Mouse (Mus musculus) adrenal gland, postnatal 10 days (tissue): ENCODE results near the gene BC037034. TPM values are rescaled to one million over a fixed set of nuclear protein-coding genes. Genes with fewer than 3 reads are reported as not detected.
A peak's percentile ranks its signal among the peaks of the same experiment; 100 is the strongest.
"Not testable (repeated sequence)": the region's sequence is repeated elsewhere in the genome, so short reads cannot be mapped to it uniquely, and the experiment has no call there.

Experiments used
- DNase-seq: peaks from one replicate; pipeline ENCODE4 v3.0.0; 2021; ENCODE audit warnings: mixed read lengths
- total RNA-seq, 2 experiments: library from RNA; stranded (reverse); gene quantifications; 2 replicates each; pipeline ENCODE4 v1.2.3; 2021

The BC037034 gene
- total RNA-seq, 2 experiments from 2014 or later: 17.1 to 20.6 TPM

GRCm38 (mm10) chr5:138262001-138262400 is 1.8 kb downstream of the BC037034 start:
- no peak for DNase-seq

DNA sequence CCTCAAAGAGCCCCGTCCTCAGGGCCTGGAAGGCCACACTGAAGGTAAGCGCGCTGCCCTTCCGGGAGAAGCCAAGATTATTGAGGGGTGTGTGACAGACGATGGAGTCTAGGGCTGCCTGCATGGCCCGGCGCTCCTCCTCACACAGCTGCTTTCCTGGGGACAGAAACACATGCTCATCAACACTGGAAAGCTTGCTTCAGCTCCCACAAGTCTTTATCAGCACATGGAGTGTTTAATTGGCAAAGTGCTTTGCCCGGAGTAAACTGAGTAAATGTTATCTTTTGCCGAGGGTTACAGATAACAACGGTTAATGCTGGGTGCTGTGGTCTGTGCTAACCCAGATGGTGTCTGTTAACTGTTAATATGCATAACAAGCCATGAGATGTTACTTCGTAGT is 3.0 kb downstream of the BC037034 start:
- no peak for DNase-seq

GRCm38 (mm10) chr5:138260051-138260450 is 3.8 kb downstream of the BC037034 start:
- no peak for DNase-seq

- no peak for DNase-seq
These were observed 4.8 kb downstream of the BC037034 start for GRCm38 (mm10) chr5:138258993-138259392.

DNA sequence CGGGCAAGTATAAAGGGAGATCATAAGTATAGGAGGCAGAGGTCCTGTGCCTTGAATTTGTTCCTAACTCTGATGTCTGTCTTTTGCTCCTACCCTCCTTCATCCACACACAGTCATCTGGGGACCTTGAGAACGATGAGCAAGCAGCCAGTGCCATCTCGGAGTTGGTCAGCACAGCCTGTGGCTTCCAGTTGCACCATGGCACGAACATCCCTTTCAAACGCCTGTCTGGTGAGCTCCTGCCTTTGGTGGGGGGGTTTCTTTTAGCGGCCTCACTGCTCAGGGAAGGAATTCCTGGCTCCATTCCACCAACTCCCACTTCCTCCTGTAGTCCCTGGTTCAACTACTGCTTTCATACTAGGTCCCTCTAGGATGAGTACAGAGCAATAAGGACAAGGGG is 5.3 kb downstream of the BC037034 start:
- peak; percentile 36 for DNase-seq

DNA sequence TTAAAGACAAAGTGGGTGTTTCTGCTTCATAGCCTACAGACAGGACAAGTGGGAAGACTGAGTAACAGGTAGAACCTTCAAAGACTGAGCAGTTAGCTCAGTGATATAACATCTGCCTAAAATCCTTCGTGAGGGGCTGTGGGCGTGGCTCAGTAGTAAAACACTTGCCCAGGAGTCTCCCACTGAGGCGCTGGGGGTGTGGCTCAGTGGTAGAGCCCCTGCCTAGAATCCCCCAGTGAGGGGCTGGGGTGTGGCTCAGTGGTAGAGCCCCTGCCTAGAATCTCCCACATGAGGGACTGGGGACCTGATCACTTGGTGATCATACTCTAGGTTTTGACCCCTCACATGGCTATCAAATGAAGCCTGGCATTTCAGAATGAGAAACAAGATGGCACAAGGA is 5.8 kb downstream of the BC037034 start:
- no peak for DNase-seq

DNA sequence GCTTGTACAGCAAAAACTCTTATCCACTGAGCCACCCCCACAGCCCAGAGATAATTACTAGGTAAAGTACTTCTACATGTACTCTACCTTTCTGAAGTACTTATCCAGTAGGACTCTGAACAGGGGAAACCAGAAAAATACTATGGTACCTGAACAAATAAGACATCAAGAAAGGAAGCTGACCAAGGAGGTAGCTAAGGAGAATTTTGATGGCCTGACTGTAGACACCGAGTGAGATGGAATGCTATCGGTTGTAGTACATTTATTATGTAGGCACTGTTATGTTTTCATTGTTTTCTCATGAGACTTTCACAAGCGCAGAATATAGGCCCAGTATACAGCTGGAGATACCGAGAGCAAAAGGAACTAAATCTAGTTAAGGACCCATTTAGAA is 6.3 kb downstream of the BC037034 start:
- no peak for DNase-seq

DNA sequence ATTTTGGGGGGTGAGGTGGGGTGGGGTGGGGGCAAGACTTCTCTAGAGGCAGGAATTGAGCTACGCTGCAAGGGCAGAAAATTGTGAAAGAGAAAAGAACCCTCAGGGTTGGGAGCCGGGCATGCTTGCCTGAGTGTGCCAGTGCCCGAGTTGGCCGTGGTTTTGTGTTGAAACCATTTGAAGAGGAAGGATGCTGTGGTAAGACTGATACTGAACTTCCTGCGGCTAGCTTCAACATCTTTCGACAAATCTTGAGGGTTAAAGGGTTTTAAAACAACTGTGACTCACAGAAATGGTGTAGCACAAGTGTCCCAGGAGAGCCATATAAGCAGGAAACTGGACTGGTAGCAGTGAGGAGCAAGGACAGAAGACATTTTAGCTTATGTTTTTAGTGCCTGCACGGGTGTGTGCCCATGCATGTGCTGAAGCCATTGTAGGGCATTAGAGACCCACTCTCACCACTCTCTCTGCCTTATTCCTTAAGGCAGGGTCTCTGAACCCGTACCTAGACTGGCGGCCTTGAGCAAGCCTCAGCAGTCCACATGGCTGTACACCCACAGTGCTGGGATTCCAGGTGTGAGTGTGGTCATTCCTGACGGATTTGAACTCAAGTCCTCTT is 6.8 kb downstream of the BC037034 start:
- DNase-seq: no peak

GRCm38 (mm10) chr5:138256094-138256467 is 7.8 kb downstream of the BC037034 start:
- DNase-seq: no peak

GRCm38 (mm10) chr5:138255353-138256093 is 8.3 kb downstream of the BC037034 start, which contains the start of gene Lamtor4:
TSS of gene Lamtor4 (plus strand) at chr5:138255482.
- DNase-seq: peak; percentile 94

GRCm38 (mm10) chr5:138253061-138253460 is 10.8 kb downstream of the BC037034 start:
- DNase-seq: no peak

- no peak for DNase-seq
These were observed 12.7 kb downstream of the BC037034 start for GRCm38 (mm10) chr5:138251144-138251543.

- peak; percentile 57 for DNase-seq
These were observed 22.3 kb downstream of the BC037034 start for GRCm38 (mm10) chr5:138241511-138241910.

DNA sequence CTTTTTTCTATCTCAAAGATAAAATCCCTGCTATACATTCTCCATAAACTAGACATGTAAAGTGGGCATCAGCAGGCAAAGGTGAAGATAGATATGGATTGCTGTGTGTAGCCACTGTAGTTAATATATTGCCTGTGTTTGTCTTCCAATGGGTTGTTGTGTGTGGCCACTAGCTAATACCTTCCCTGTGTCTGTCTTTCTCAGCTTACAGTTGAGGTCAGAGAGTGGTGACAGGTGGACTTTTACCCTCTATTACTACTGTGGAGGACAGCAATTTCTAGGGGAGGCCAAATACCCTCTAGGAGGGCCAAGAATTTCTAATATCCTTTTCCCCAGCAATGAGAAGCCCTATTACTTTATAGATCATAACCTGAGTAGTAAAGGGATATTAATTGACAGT is 29.6 kb downstream of the BC037034 start:
- no peak for DNase-seq

GRCm38 (mm10) chr5:138233778-138234177 is 30.1 kb downstream of the BC037034 start:
- no peak for DNase-seq

GRCm38 (mm10) chr5:138229511-138229910 is 34.3 kb downstream of the BC037034 start:
- DNase-seq: no peak

DNA sequence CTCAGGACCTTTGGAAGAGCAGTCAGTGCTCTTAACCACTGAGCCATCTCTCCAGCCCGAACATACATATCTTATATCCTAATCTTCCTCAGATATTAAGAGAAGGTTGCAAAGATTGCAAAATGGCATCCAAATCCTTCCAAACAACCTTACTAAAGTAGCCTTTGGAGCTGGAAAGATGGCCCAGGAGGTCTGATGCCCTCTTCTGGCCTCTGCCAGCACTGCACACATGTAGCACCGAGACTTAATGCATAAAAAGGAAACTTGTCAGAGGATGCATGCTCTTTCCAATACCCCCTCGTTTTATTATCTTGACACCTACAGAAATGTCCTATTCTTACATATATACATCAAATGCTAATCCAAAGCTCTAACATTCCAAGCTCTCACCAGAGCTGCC is 35.8 kb downstream of the BC037034 start:
- DNase-seq: peak; percentile 62

- no peak for DNase-seq
These were observed 36.5 kb downstream of the BC037034 start for GRCm38 (mm10) chr5:138227367-138227766.

DNA sequence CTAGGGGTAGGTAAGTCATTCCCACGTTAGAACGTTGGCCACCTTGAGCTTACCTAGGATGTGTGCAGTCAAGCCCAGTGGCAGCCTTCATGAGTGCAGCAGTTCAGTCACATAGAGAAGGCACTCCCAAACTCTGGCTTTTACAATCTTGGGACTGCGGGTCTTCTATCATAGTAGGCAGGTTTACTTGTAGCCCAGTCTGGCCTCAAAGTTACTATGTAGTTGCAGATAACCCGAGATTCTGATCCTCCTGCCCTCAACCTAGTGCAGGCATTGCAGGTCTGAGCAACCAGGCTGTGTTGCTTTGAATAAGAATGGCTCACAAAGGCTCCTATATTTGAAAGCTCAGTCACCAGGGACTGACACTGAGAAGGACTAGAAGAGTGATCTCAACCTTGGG is 37.3 kb downstream of the BC037034 start:
- no peak for DNase-seq

DNA sequence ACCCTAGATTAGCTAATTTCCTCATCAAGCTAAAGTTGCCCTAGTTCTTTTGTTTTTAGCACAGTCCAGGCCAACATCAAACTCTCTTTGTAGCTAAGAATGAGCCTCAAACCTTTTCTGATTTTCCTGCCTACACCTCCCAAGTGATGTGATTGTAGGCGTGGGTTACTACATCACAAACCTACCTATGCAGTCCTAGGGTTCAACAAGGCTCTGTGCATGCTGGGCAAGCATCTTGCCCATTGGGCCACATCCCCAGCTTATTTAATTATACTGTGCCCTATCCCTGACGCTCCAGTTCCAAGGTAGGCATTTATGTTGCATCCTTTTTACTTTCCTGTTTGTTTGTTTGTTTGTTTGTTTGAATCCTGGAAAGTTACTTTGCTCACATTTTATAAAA is 38.1 kb downstream of the BC037034 start, which contains the start of gene Nxpe5:
TSS of gene Nxpe5 (plus strand) at position 199 of the 400 bp plus-strand sequence.
- no peak for DNase-seq

DNA sequence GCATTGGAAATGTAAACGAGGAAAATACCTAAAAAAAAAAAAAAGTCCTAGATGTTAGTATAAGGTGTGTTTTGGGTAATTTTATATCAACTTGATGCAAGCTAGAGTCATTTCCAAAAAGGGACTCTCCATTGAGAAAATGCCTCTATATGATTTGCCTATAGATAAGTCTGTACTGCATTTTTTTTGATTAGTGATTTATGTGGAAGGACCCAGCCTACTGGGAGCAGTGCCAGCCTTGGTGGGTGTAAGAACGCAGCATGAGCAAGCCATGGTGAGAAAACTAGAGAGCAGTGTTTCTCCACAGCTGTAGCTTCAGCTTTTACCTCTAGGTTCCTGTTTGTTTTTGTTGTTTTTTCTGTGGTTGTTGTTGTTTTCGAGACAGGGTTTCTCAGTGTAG is 40.5 kb downstream of the BC037034 start:
- no peak for DNase-seq

- peak; percentile 96 for DNase-seq
These were observed 41.7 kb downstream of the BC037034 start for GRCm38 (mm10) chr5:138222111-138222510.

- DNase-seq: no peak
These were observed 44.0 kb downstream of the BC037034 start for GRCm38 (mm10) chr5:138219864-138220263.

GRCm38 (mm10) chr5:138216632-138217031 is 47.2 kb downstream of the BC037034 start:
- not testable (repeated sequence) for DNase-seq
